Mouse (Mus musculus): ENCODE measurements around the gene Snx3.

Gene Snx3

GRCm38 (mm10) chr10:42510141-42510540, 8.3 kb downstream of the Snx3 start:
- DNase-seq (ENCODE audit: low spot score): no peak

DNA sequence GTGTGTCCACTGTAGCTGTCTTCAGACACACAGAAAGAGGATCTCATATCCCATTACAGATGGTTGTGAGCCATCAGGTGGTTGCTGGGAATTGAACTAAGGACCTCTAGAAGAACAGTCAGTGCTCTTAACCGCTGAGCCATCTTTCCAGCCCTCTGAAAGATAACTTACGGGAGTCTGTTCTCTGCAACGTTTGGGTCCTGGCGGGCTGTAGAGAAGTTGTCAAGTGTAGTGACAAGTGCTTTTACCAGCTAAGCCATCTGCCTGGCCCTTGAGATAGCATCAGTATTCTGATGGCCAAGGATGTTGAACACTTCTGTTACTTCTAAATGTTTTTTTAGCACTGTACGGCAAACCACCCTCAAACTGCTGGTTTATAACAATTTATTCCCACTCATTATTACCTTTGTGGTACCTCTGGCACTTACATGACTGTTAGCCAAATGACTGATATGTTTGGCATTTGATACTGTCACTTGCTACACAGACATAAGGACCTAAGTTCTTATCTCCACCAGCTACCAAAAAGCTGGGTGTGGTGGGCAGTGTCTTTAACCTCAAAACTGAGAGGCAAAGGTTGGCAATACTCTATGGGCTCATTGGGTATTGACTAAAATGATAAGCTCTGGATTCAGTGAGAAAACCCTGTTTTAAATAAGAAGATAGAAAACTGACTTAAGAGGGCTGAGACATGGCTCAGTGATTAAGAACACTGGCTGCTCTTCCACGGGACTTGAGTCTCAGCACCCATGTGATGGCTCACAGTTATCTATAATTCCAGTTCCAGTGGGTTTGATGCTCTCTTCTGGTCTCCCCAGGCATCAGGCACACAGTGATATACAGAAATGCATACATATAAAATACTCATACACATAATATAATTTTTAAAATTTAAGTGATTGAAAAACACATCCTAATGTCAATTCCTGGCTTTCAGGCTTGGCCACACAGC, 9.6 kb downstream of the Snx3 start:
- DNase-seq (ENCODE audit: low spot score): no peak

- DNase-seq (ENCODE audit: low spot score): no peak
These were observed 12.3 kb downstream of the Snx3 start for GRCm38 (mm10) chr10:42514125-42514524.

DNA sequence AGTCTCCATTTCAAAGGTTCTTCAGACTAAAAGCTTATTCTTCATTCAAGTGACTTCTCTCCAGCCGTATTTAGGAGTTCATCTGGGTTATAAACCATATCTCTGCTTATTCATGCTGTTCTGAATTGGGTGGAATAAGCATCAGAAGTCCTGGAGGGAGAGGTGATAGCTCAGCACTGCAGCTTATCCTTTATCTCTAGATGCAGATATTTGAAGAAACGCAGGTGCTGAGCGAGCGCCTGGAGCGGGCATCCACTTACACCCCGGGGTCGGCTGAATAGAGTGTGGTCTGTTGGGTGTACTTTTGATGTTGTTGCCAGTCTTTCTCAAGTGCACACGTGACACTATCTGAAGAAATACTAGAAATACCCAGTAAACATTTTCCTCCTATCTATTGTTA, 16.5 kb downstream of the Snx3 start:
- DNase-seq (ENCODE audit: low spot score): no peak

DNA sequence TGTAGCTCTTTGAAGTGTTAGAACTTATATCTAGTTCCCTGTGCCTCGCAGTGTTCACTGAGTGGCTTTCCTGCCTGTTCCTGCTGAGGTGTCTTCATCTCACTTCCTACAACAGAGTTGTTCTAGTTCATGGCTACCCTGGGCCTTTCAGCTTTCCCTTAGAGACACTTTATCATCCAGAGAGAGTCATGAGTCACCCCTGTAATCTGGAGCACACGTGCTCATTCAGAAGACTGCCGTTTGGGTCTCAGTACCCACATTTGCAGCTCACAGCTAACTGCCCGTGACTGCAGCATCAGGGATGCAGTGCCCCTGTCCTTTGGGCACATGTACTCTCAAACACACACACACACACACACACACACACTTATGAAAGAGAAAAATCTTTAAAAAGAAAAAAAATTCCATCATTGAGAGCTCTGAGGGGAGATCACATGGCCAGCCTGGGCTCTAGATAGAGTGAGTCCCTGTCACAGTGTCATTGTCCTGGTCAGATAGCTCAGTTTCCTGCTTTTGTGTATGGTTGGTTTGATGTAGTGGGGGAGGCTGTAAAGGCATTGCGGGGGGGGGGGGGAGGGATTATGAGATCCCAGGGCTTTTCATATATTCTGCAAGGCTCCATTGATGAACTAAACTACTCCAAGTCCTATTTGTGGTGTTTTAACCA, 19.6 kb downstream of the Snx3 start:
- no peak for DNase-seq (ENCODE audit: low spot score)

DNA sequence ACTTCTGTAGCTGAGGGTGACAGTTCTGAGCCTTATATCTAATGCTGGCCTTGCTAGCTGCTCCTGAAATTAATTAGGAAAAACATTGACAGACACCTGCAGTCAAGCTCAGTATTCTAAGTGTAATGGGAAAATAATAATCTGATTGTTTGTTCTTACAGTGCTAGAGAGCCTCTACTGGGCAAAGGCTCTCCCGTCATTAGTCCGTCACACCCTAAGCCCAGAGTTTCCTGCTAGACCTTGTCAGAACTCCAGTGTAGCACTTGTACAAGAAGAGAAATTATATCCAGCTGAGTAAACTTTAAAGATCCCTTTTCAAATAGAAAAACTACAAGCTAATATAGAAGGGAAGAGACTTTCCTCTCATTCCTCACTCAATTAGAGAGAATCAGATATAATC, 21.1 kb downstream of the Snx3 start:
- DNase-seq (ENCODE audit: low spot score): peak; percentile 26

DNA sequence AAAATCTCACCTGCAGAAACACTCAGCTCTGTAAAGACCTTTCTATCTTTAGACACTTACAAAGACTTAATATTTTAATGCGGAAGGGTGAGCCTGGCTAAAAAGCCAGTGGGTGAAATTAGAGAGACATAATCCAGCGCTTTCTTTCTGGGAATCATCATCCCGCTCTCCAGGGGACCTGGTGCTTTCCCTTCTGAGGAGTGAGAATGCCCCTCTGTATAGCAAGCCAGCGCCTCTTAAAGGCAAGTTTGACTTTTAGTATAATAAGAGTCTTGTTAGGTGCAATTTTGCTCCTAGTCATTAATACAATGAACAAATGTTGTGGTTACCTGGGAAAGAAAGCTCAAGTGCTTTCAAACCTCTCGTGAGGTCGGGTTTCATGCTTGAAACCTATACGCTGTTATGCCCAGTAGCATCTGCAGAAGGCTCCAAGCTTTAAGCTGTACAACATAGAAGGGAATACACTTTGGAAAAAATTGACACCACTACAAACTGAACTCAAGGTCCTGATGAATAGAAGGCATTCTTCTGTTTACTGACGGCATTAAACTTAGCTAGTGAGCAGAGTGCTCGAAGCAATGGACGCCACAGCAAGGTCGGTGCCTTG, 21.8 kb downstream of the Snx3 start:
- DNase-seq (ENCODE audit: low spot score): no peak

- DNase-seq (ENCODE audit: low spot score): no peak
These were observed 23.9 kb downstream of the Snx3 start for GRCm38 (mm10) chr10:42525682-42526081.

- no peak for DNase-seq (ENCODE audit: low spot score)
These were observed 32.1 kb downstream of the Snx3 start for GRCm38 (mm10) chr10:42533836-42534453.

GRCm38 (mm10) chr10:42537571-42538316, 35.9 kb downstream of the Snx3 start:
- no peak for DNase-seq (ENCODE audit: low spot score)

DNA sequence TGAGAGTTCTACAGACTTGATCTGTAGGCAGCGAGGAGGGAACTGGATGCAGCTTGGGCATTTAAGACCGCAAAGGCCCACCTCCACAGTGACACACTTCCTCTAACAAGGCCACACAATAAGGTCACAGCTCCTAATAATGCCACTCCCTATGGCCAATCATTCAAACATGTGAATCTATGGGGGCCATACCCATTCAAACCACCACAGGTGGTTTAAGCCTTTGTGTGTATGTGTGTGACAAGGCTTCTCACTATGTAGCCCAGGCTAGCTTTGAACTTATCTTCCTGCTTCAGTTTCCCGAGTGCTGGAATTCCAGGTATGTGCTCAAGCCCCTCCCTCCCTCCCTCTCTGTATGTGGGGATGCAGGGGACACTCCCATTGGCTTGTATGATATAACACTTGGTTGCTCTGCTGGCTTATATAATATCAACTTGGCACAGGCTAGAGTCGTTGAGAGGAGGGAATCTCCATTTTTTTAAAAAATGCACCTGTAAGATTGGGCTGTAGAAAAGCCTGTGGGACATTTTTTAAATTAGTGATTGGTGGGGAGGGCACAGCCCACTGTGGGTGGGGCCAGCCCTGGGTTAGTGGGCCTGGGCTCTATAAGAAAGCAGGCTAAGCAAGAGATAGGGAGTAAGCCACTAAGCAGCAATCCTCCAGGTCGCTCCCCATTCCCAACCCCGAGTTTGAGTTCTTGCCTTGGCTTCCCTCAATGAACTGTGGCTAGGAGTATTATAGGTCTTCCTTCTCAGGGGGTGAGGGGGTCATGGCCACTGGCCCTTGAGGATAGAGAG, 44.1 kb downstream of the Snx3 start:
- DNase-seq (ENCODE audit: low spot score): no peak

DNA sequence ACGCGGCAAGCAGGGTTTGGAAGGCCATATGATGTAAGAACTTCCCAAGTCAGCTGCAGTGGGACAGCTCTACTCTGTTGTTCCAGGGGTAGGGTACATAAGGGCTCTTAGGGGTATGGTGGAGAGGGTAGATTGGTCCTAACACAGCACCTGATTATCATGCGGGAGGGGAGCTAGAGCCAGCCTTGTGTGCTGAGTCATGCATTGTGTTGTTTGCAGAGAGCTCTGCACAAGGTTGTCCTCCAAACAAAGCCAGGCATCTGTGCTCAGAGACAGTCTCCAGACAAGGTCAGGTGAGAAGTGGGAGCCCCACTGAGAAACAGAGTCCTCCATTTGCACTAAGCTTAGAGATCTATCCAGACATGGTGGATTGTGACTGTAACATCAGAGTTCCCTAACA, 44.7 kb downstream of the Snx3 start:
- DNase-seq (ENCODE audit: low spot score): no peak

GRCm38 (mm10) chr10:42559581-42560200, 57.9 kb downstream of the Snx3 start:
- DNase-seq (ENCODE audit: low spot score): no peak

DNA sequence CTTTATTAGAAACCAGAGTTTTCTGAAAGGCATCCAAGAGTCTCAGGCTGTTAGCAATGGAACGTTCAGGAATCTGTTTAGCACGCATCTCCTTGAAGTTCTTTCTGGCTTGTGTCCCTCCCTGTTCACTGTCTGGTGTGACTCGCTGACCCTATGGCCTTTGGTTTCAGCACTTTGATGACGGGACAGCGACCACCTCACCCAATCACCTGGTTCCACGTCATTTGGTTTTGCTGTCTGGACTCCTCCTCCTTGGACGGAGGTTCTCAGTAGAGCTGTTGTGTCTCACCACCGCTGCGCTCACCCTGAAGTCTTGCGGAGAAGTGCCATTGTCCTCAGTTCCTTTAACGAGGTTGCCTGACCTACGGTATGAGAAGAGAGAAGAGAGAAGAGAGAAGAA, 60.4 kb downstream of the Snx3 start:
- DNase-seq (ENCODE audit: low spot score): peak; percentile 12

- DNase-seq (ENCODE audit: low spot score): no peak
These were observed 70.7 kb downstream of the Snx3 start for GRCm38 (mm10) chr10:42572567-42572966.

- no peak for DNase-seq (ENCODE audit: low spot score)
These were observed 71.1 kb downstream of the Snx3 start for GRCm38 (mm10) chr10:42572971-42573370.

DNA sequence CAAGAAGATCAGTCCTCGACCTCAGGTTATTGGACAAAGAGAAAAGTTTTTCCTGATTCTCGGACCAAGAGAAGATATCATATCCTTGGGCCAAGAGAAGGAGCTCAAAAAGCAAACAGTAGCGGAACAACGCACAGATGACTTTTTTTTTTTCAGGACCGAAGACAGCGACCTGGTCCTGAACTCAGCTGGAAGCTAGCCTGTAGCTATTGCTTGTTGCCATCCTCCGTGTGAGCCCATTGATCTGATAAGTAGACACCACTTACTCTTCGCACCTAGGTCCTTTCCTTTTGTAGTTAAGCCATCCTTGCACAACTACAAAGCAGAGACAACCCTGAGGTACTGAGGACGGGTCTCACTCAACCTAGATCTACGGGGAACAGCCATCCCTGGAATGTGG, 72.8 kb downstream of the Snx3 start:
- DNase-seq (ENCODE audit: low spot score): no peak

DNA sequence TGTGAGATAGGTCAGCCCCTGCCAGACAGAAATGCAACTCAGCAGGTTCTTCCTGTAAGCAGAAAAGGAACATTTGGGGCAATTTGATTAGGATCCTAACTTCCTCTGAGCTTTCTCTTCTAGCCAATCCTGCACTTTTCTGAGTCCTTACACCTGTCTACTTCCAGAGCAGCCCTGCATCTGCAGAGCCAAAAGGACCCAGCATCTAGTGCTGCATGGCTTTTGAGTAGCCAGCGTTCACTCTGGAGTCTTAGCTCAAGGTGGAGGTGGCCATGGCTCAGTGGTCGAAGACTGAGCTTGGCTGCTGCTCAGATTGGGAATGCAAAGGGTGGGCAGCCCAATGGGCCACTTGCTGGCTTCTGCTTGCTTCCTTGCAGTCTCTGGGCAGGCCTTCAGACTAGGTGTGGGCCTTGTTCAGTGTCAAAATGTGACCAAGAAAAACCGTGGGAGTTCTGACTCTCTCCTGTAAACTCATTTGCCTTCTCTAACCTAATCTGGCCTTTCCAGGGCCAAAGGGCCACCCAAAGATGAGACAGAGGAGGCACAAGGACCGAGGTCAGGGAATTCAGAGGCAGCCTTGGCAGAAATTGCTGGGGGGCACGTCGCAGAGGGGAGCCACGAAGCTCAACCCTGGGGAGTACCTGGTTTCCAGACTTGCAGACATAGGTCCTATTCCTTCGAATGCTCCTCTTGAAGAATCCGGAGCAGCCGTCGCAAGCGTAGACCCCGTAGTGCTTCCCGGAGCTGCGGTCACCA, 75.9 kb downstream of the Snx3 start:
- no peak for DNase-seq (ENCODE audit: low spot score)

DNA sequence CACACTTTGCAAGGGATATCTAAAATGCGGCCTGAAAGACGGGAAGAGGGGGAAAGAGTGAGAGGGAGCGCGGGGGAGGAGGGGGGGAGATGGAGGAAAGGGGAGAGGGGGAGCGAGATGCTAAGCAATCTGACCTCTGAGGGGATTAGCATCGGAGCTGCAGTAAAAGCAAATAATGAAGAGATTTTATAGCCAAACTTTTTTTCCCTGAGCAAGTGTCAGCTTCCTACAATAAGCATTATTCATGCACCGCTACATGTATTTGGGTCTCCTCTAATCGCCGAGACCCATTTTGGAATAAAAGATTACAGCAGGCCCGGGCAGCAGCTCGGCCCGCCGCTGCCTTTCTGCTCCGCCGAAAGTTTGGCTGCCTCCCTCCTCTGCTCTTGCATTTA, 76.4 kb downstream of the Snx3 start:
- no peak for DNase-seq (ENCODE audit: low spot score)

Data from lung, postnatal 25 days (tissue).